Mouse (Mus musculus): Measurements from ENCODE around the gene Gm10272.
"Not testable (repeated sequence)": the region's sequence is repeated elsewhere in the genome, so short reads cannot be mapped to it uniquely, and the experiment has no call there.

Gene Gm10272

GRCm38 (mm10) chr10:77706326-77706725, at the start of gene Gm10272:
Gene Gm10272 (plus strand): TSS chr10:77706626.
- no peak for DNase-seq (ENCODE audit: low spot score)

- no peak for DNase-seq (ENCODE audit: low spot score)
Observed at GRCm38 (mm10) chr10:77658286-77658994, 48.0 kb upstream of the Gm10272 start.

- no peak for DNase-seq (ENCODE audit: low spot score)
Observed at GRCm38 (mm10) chr10:77663949-77664665, 42.3 kb upstream of the Gm10272 start.

- no peak for DNase-seq (ENCODE audit: low spot score)
Observed at GRCm38 (mm10) chr10:77666342-77666741, 40.1 kb upstream of the Gm10272 start.

- DNase-seq (ENCODE audit: low spot score): no peak
Observed at GRCm38 (mm10) chr10:77667402-77667801, 39.0 kb upstream of the Gm10272 start.

- DNase-seq (ENCODE audit: low spot score): no peak
Observed at GRCm38 (mm10) chr10:77670710-77671109, 35.7 kb upstream of the Gm10272 start.

GRCm38 (mm10) chr10:77671519-77671918, 34.9 kb upstream of the Gm10272 start:
- DNase-seq (ENCODE audit: low spot score): peak; percentile 59

GRCm38 (mm10) chr10:77673765-77674164, 32.7 kb upstream of the Gm10272 start:
- DNase-seq (ENCODE audit: low spot score): no peak

GRCm38 (mm10) chr10:77677562-77677961, 28.9 kb upstream of the Gm10272 start:
- no peak for DNase-seq (ENCODE audit: low spot score)

GRCm38 (mm10) chr10:77682994-77683393, 23.4 kb upstream of the Gm10272 start:
- DNase-seq (ENCODE audit: low spot score): no peak

GRCm38 (mm10) chr10:77684181-77684580, 22.2 kb upstream of the Gm10272 start:
- no peak for DNase-seq (ENCODE audit: low spot score)

GRCm38 (mm10) chr10:77685895-77686664, 20.3 kb upstream of the Gm10272 start, which contains the start of gene Tspear:
Gene Tspear (plus strand): TSS chr10:77686569.
- no peak for DNase-seq (ENCODE audit: low spot score)

- DNase-seq (ENCODE audit: low spot score): no peak
Observed at GRCm38 (mm10) chr10:77687021-77687420, 19.4 kb upstream of the Gm10272 start.

GRCm38 (mm10) chr10:77690356-77690807, 16.0 kb upstream of the Gm10272 start, which contains the start of gene Gm19402:
Gene Gm19402 (minus strand): TSS chr10:77690757.
- not testable (repeated sequence) for DNase-seq (ENCODE audit: low spot score)

- no peak for DNase-seq (ENCODE audit: low spot score)
Observed at GRCm38 (mm10) chr10:77697133-77697532, 9.3 kb upstream of the Gm10272 start, which contains the start of gene Gm9508. Gene Gm9508 (minus strand): TSS chr10:77697233.

- DNase-seq (ENCODE audit: low spot score): no peak
Observed at GRCm38 (mm10) chr10:77709831-77710230, 3.4 kb downstream of the Gm10272 start.

GRCm38 (mm10) chr10:77711157-77711556, 4.7 kb downstream of the Gm10272 start, which contains the start of gene Gm10024:
Gene Gm10024 (plus strand): TSS chr10:77711457.
- not testable (repeated sequence) for DNase-seq (ENCODE audit: low spot score)

- DNase-seq (ENCODE audit: low spot score): no peak
Observed at GRCm38 (mm10) chr10:77713734-77714133, 7.3 kb downstream of the Gm10272 start.

GRCm38 (mm10) chr10:77715507-77715906, 9.1 kb downstream of the Gm10272 start, which contains the start of gene Gm10142:
Gene Gm10142 (plus strand): TSS chr10:77715807.
- no peak for DNase-seq (ENCODE audit: low spot score)

- not testable (repeated sequence) for DNase-seq (ENCODE audit: low spot score)
Observed at GRCm38 (mm10) chr10:77720299-77720698, 13.9 kb downstream of the Gm10272 start, which contains the start of gene Krtap12-1. Gene Krtap12-1 (plus strand): TSS chr10:77720599.

- no peak for DNase-seq (ENCODE audit: low spot score)
Observed at GRCm38 (mm10) chr10:77724855-77725254, 18.4 kb downstream of the Gm10272 start.

GRCm38 (mm10) chr10:77726186-77726585, 19.8 kb downstream of the Gm10272 start, which contains the start of gene Gm10100:
Gene Gm10100 (plus strand): TSS chr10:77726486.
- no peak for DNase-seq (ENCODE audit: low spot score)

Data from c-Kit-positive CD71-positive TER-119-positive erythroid progenitor cells, embryonic 14.5 days (primary cell).